Mouse (Mus musculus) CH12.LX (cell line): Measurements from ENCODE around the gene Kdelr1. TPM values are rescaled to one million over a fixed set of nuclear protein-coding genes. Genes with fewer than 3 reads are reported as not detected.

Source experiments
- DNase-seq: peaks from one replicate; pipeline ENCODE4 v3.0.0-alpha.2; 2013; ENCODE audit errors: extremely low read depth
- H3K27ac ChIP-seq: 2 replicates; pipeline ENCODE4 v1.5.1; 2012; ENCODE audit warnings: low read depth, mild to moderate bottlenecking, control low read depth, moderate library complexity; ENCODE audit not compliant: insufficient read depth
- H3K27me3 ChIP-seq: replicated peaks from 2 replicates; pipeline ENCODE3; 2012; ENCODE audit warnings: inconsistent platforms
- H3K36me3 ChIP-seq, 2 experiments: replicated peaks in 1 of 2; 2 replicates each; pipeline versions ENCODE3 to v1.6.1; 2012; ENCODE audit warnings: inconsistent platforms in 1 of 2, low read length in 1 of 2, mild to moderate bottlenecking in 1 of 2, mixed read lengths in 1 of 2, moderate library complexity in 1 of 2; ENCODE audit not compliant: control insufficient read depth in 1 of 2, insufficient read depth in 1 of 2
- H3K4me1 ChIP-seq, 2 experiments: 2 replicates each; pipeline ENCODE4 v1.6.1; 2012; ENCODE audit warnings: inconsistent platforms in 1 of 2, moderate library complexity in 1 of 2; ENCODE audit not compliant: insufficient read depth in 2 of 2, control insufficient read depth in 1 of 2
- H3K4me2 ChIP-seq: 2 replicates; pipeline ENCODE4 v1.6.1; 2012; ENCODE audit warnings: low read depth, mild to moderate bottlenecking, control low read depth; ENCODE audit not compliant: poor library complexity, insufficient read depth, severe bottlenecking
- H3K4me3 ChIP-seq, 3 experiments: fragments of 150-350 bp in 1 of 3; sonication (generic) in 1 of 3; replicated peaks in 1 of 3; 2 replicates each; pipeline versions ENCODE3 to v1.5.1; 2011 to 2012; ENCODE audit warnings: low read depth in 2 of 3, low read length in 2 of 3, mild to moderate bottlenecking in 2 of 3, moderate library complexity in 2 of 3, control low read depth in 1 of 3, improper control_type of control experiment in 1 of 3, inconsistent platforms in 1 of 3, mixed read lengths in 1 of 3; ENCODE audit not compliant: poor library complexity in 1 of 3
- H3K79me2 ChIP-seq: replicated peaks from 2 replicates; pipeline ENCODE4 v1.6.1; 2012; ENCODE audit warnings: mild to moderate bottlenecking, moderate library complexity; ENCODE audit not compliant: control insufficient read depth, poor library complexity, insufficient read depth, severe bottlenecking; ENCODE audit errors: extremely low read depth
- H3K9ac ChIP-seq: 2 replicates; pipeline ENCODE4 v1.6.1; 2012; ENCODE audit warnings: low read depth, mild to moderate bottlenecking, control low read depth, moderate library complexity; ENCODE audit not compliant: insufficient read depth
- H3K9me3 ChIP-seq: replicated peaks from 2 replicates; pipeline ENCODE3; 2012; ENCODE audit warnings: low read length, inconsistent platforms, mixed read lengths
- CHD1 ChIP-seq: IDR thresholded peaks from 2 replicates; pipeline ENCODE4 v1.6.1; 2012; ENCODE audit warnings: low read depth, low read length, improper control_type of control experiment, inconsistent platforms
- E2F4 ChIP-seq: IDR thresholded peaks from 2 replicates; pipeline ENCODE4 v1.6.1; 2011; ENCODE audit warnings: low read depth, low read length, improper control_type of control experiment; ENCODE audit not compliant: insufficient replicate concordance
- HCFC1 ChIP-seq: IDR thresholded peaks from 2 replicates; pipeline ENCODE4 v1.6.1; 2012; ENCODE audit warnings: low read depth, mild to moderate bottlenecking, inconsistent platforms, low read length, improper control_type of control experiment
- IRF4 ChIP-seq: IDR thresholded peaks from 2 replicates; pipeline ENCODE4 v1.6.1; 2014; ENCODE audit warnings: low read depth, mild to moderate bottlenecking, inconsistent platforms, low read length, improper control_type of control experiment
- KAT2A ChIP-seq: IDR thresholded peaks from 2 replicates; pipeline ENCODE4 v1.6.1; 2012; ENCODE audit warnings: low read length, improper control_type of control experiment, inconsistent platforms; ENCODE audit not compliant: insufficient replicate concordance
- MAFK ChIP-seq: IDR thresholded peaks from 2 replicates; pipeline ENCODE4 v1.6.1; 2011; ENCODE audit warnings: low read length, improper control_type of control experiment; ENCODE audit not compliant: insufficient replicate concordance
- MAZ ChIP-seq: IDR thresholded peaks from 2 replicates; pipeline ENCODE4 v1.6.1; 2012; ENCODE audit warnings: low read depth, mild to moderate bottlenecking, inconsistent platforms, low read length, improper control_type of control experiment, moderate library complexity
- MEF2A ChIP-seq: IDR thresholded peaks from 2 replicates; pipeline ENCODE4 v1.6.1; 2014; ENCODE audit warnings: low read depth, mild to moderate bottlenecking, inconsistent platforms, low read length, improper control_type of control experiment, borderline replicate concordance
- MXI1 ChIP-seq: IDR thresholded peaks from 2 replicates; pipeline ENCODE4 v1.6.1; 2011; ENCODE audit warnings: mild to moderate bottlenecking, low read depth, low read length, improper control_type of control experiment
- PAX5 ChIP-seq: IDR thresholded peaks from 2 replicates; pipeline ENCODE4 v1.6.1; 2012; ENCODE audit warnings: low read length, inconsistent platforms, mixed read lengths
- POLR2A ChIP-seq: IDR thresholded peaks from 2 replicates; pipeline ENCODE4 v1.6.1; 2011; ENCODE audit warnings: low read depth, mild to moderate bottlenecking, improper control_type of control experiment, low read length
- POLR2AphosphoS2 ChIP-seq: IDR thresholded peaks from 2 replicates; pipeline ENCODE4 v1.6.1; 2011; ENCODE audit warnings: low read depth, low read length, improper control_type of control experiment
- RCOR1 ChIP-seq: conservative IDR thresholded peaks from 2 replicates; pipeline ENCODE4 v1.6.1; 2012; ENCODE audit warnings: low read depth, mild to moderate bottlenecking, inconsistent platforms, low read length, improper control_type of control experiment
- SMC3 ChIP-seq: IDR thresholded peaks from 2 replicates; pipeline ENCODE4 v1.6.1; 2011; ENCODE audit warnings: low read depth, low read length, improper control_type of control experiment
- TBP ChIP-seq: conservative IDR thresholded peaks from 2 replicates; pipeline ENCODE4 v1.6.1; 2011; ENCODE audit warnings: low read depth, low read length, improper control_type of control experiment
- TCF12 ChIP-seq: IDR thresholded peaks from 2 replicates; pipeline ENCODE4 v1.6.1; 2014; ENCODE audit warnings: low read depth, mild to moderate bottlenecking, inconsistent platforms, low read length, improper control_type of control experiment
- USF1 ChIP-seq: IDR thresholded peaks from 2 replicates; pipeline ENCODE4 v1.6.1; 2014; ENCODE audit warnings: low read depth, mild to moderate bottlenecking, inconsistent platforms, low read length, improper control_type of control experiment
- dilution Hi-C: fragments of 300-500 bp; cut with MboI; formaldehyde crosslinking; loops from 2 replicates; pipeline ENCODE4 v1.14.3; 2020; ENCODE audit warnings: low sequenced_read_pairs; ENCODE audit not compliant: extremely low pct_unique_long_range_greater_than_20kb, extremely low pct_ligation_motif_present
- in situ Hi-C: fragments of 300-500 bp; cut with MboI; formaldehyde crosslinking; loops from 3 replicates; pipeline ENCODE4 v1.14.3; 2019; ENCODE audit warnings: low sequenced_read_pairs, low pct_ligation_motif_present, low pct_unique_long_range_greater_than_20kb, mixed read lengths
- polyA plus RNA-seq: library from polyadenylated mRNA; unstranded; fragments of >175 nt; gene quantifications from 2 replicates; pipeline ENCODE4 v1.2.1, GENCODE M21; 2012; ENCODE audit warnings: low read depth; ENCODE audit not compliant: insufficient read length
- total RNA-seq, 2 experiments: library from RNA; depleted of rRNA; stranded (reverse); fragments of 300-350 nt in 1 of 2; fragments of >200 nt in 1 of 2; gene quantifications; 2 replicates each; pipeline ENCODE4 v1.2.3; 2012 to 2014

Gene Kdelr1
- total and polyA plus RNA-seq, 3 experiments = 59.7 to 80.5 (median 66.9) TPM

DNA sequence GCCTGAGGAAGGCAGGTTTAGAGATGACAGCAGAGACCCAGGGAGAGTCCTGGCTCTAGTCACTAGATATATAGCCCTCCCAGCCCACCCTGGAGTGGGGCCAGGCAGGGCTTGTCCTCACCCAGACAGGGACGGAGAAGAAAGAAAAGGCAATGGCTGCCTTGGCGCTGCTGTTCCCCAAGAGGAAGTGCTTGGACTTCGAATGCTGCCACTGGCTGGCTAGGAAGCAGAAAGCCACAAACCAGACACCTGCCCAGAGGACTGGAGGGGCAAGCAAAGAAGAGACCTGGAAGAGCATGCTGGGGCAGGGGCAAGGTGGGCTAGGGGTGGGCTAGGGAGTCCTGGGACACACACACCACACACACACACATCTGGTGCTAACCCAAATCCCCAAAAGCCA, 14.7 kb downstream of the Kdelr1 start:
- no peaks in the 10 kb centered on the region for H3K27me3 ChIP-seq
- H3K9me3 ChIP-seq = no peaks in the 10 kb centered on the region
- no peak overlapping the region for H3K4me2 ChIP-seq
- H3K79me2 ChIP-seq = no peaks in the 10 kb centered on the region
- dilution Hi-C loops = no loop called here
- no peaks in the 10 kb centered on the region for H3K4me1 ChIP-seq
- no peak overlapping the region for H3K4me3 ChIP-seq
- TF ChIP-seq IRF4 (no peak), MAZ (no peak), POLR2AphosphoS2 (no peak), MAFK (no peak), POLR2A (no peak), KAT2A (no peak)
- no peak overlapping the region for H3K9ac ChIP-seq
- no peak for DNase-seq
- no peak overlapping the region for H3K27ac ChIP-seq
- peaks cover 22 to 43% of the 10 kb centered on the region in 2 experiments for H3K36me3 ChIP-seq
- in situ Hi-C loops = no loop called here

DNA sequence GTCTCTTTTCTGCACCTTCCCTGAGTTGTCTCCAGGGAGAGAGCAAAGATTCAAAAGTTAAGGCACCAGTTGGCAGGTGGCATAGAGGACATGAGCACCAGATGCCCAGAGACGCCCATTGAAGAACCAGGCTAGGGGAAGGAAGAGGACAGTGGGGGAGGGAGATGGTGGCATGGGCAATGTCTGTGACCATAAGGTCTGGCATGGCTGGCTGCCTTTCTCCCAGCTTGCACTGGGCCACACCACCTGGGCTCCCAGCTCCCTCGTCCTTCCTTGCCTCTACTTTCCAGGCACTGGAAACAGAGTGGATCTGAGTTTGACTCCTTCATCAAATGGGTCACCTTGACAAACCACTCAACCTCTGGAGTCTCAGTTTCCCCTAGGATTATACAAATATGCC, 20.1 kb downstream of the Kdelr1 start:
- no peak overlapping the region for H3K4me2 ChIP-seq
- in situ Hi-C loops (no loop called here), dilution Hi-C loops (no loop called here)
- DNase-seq = no peak
- no peak overlapping the region for H3K4me3 ChIP-seq
- H3K27me3 ChIP-seq = no peaks in the 10 kb centered on the region
- TF ChIP-seq MXI1 = no peak
- no peak for TF ChIP-seq MAFK
- no peak for TF ChIP-seq HCFC1
- no peak for TF ChIP-seq E2F4
- H3K79me2 ChIP-seq = no peaks in the 10 kb centered on the region
- peaks cover 3 to 18% of the 10 kb centered on the region in 2 experiments; a peak in 3 of 4 replicates for H3K4me1 ChIP-seq
- no peaks in the 10 kb centered on the region for H3K36me3 ChIP-seq
- H3K27ac ChIP-seq = no peak overlapping the region
- no peak overlapping the region for H3K9ac ChIP-seq
- H3K9me3 ChIP-seq = no peaks in the 10 kb centered on the region

DNA sequence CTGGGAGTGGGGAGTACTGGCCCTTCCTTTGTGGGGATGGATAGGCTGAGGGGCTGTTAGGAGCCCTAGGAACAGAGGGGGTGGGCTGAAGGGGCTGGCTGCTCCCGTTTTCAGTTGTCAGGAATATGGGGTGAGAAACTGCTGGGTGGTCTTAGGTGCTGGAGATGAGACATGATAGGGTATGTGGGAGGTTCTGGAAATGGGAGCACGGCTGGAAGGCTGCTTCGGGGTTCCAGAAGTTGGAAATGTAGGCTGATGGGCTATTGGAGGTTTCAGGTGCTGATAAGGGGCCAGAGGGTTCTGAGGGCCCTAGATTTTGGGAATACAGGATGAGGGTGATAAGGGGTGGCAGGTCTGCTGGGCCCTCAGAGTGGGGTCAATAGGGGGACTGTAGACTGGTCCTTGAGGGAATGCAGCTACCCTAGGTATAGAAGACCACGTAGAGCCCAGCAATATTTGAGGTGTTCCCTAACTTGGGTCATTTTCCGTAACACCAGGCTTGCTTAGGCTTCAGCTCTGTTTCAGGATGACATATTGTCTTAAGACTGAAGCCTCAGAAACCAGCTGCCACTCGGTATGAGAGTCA, 23.5 kb downstream of the Kdelr1 start:
- dilution Hi-C loops (no loop called here), in situ Hi-C loops (no loop called here)
- H3K4me3 ChIP-seq = peak overlapping the region in 1 of 3 experiments; percentile 22

More for the DNA sequence above, 23.5 kb downstream of the Kdelr1 start:
- Histone ChIP-seq H3K27ac (no peak overlapping the region), H3K36me3 (peaks cover 0 to 5% of the 10 kb centered on the region in 2 experiments), H3K79me2 (no peaks in the 10 kb centered on the region), H3K9me3 (no peaks in the 10 kb centered on the region), H3K4me2 (no peak overlapping the region), H3K4me1 (peaks cover 3 to 22% of the 10 kb centered on the region in 2 experiments; a peak in 3 of 4 replicates), H3K9ac (no peak overlapping the region), H3K27me3 (no peaks in the 10 kb centered on the region)
- DNase-seq = no peak
- no peak for TF ChIP-seq E2F4
- no peak for TF ChIP-seq TBP
- TF ChIP-seq USF1 = no peak
- TF ChIP-seq TCF12 = no peak
- no peak for TF ChIP-seq CHD1
- TF ChIP-seq PAX5 = no peak
- no peak for TF ChIP-seq MEF2A
- TF ChIP-seq RCOR1 = no peak
- no peak for TF ChIP-seq KAT2A
- no peak for TF ChIP-seq SMC3
- no peak for TF ChIP-seq IRF4
